Mouse (Mus musculus) lung, embryonic 14.5 days (tissue): ENCODE data around the gene Ttc29. TPM values are rescaled to one million over a fixed set of nuclear protein-coding genes. Genes with fewer than 3 reads are reported as not detected.

ENCODE experiments used
- ATAC-seq: fragments of 200-750 bp; cut with Nextera tagmentation; 2 replicates; pipeline ENCODE4 v1.8.0; 2017; ENCODE audit warnings: mild to moderate bottlenecking, moderate TSS enrichment, moderate library complexity; ENCODE audit not compliant: insufficient read depth
- DNase-seq: peaks from one replicate; pipeline ENCODE4 v3.0.0-alpha.2; 2015
- H3K27ac ChIP-seq: fragments of 300-500 bp; sonication (generic); 2 replicates; pipeline ENCODE4 v1.5.1; 2014; ENCODE audit warnings: low read depth, mild to moderate bottlenecking, moderate library complexity
- H3K27me3 ChIP-seq: fragments of 300-500 bp; sonication (generic); 2 replicates; pipeline ENCODE4 v1.6.1; 2014; ENCODE audit warnings: low read length, control low read depth; ENCODE audit not compliant: insufficient read depth
- H3K36me3 ChIP-seq: fragments of 300-500 bp; sonication (generic); 2 replicates; pipeline ENCODE4 v1.6.1; 2014; ENCODE audit warnings: control low read depth; ENCODE audit not compliant: insufficient read depth
- H3K4me1 ChIP-seq: fragments of 300-500 bp; sonication (generic); 2 replicates; pipeline ENCODE4 v1.6.1; 2014; ENCODE audit warnings: antibody characterized with exemption, control low read depth; ENCODE audit not compliant: insufficient read depth
- H3K4me2 ChIP-seq: fragments of 300-500 bp; sonication (generic); 2 replicates; pipeline ENCODE4 v1.6.1; 2014; ENCODE audit warnings: mild to moderate bottlenecking
- H3K4me3 ChIP-seq: fragments of 300-500 bp; sonication (generic); 2 replicates; pipeline ENCODE4 v1.5.1; 2014; ENCODE audit warnings: low read depth, low read length
- H3K9ac ChIP-seq: fragments of 300-500 bp; sonication (generic); 2 replicates; pipeline ENCODE4 v1.6.1; 2014
- H3K9me3 ChIP-seq: fragments of 300-500 bp; sonication (generic); 2 replicates; pipeline ENCODE4 v1.6.1; 2016; ENCODE audit warnings: low read depth, low read length, control low read depth
- CTCF ChIP-seq: IDR thresholded peaks from 2 replicates; pipeline ENCODE4 v1.5.1; 2016; ENCODE audit warnings: antibody characterized with exemption, low read depth
- WGBS: fragments of 180-500 bp; shearing (Covaris S2); extraction: QIAGEN DNeasy Blood & Tissue Kit; methylation state at CpG from one replicate; pipeline ENCODE4 v1.1.7; 2014; 5-methylcytosine and 5-hydroxymethylcytosine counted together
- polyA plus RNA-seq: library from polyadenylated mRNA; unstranded; fragments of >200 nt; fragmentation: Nextera tagmentation; extraction: Ambion mirVana; gene quantifications from 2 replicates; pipeline ENCODE4 v1.2.1, GENCODE M21; 2014

Gene Ttc29
- polyA plus RNA-seq, 1 experiment from 2014 or later: not detected

DNA sequence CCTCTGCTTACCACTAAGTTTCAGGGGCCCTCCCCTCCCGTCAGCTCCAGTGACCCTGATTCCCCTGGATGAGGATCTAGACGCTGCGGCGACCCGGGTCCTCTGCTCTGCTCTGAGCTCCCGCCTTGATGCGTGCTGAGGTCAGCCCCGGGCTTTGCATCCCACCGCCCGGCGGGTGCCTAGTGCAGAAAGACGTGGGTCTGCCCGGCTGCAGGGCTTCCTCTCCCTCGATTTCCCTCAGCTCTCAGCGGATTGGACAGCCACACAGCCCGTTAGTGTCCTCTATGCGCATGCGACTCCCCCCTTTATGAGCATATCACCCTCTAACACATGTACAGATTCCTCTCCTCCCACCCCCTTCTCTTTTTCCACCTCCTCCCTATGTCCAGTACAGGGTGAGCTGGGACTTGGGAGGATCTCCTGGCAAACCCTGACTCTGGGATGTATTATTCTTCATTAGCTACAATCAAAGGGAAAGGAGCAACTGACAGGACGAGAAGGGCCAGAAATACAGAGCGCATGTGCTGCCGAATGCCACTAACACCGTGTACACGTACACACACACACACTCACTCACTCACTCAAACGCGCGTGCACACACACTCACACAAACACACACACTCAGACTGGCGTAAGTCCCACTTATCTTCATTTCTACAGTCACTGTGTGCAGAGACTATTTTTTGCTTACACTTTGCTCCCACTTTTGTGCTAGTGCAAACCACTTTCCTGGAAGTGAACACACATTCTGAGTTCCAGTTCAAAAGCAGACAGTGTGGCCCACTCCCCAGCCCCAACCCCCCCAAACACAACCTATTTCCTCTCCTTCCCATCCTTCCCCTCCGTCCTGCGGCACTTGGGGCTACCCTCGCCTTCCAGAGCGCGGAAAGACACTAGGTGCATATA lies 224.3 kb downstream of the Ttc29 start:
- H3K4me1 ChIP-seq: no peaks in the 10 kb centered on the region
- peak overlapping the region; percentile 69; the same call in 1 of the 2 replicates for H3K4me2 ChIP-seq
- TF ChIP-seq CTCF: no peak
- no peaks in the 10 kb centered on the region for H3K9me3 ChIP-seq
- no peak for DNase-seq
- H3K4me3 ChIP-seq: peak overlapping the region; percentile 36; the same call in 1 of the 2 replicates
- no peak overlapping the region for H3K27ac ChIP-seq
- no peak overlapping the region for H3K9ac ChIP-seq
- WGBS: 2% methylated on average over 32 of the region's 32 CpGs
- no peak for ATAC-seq
- peaks cover 81% of the 10 kb centered on the region for H3K27me3 ChIP-seq
- no peaks in the 10 kb centered on the region for H3K36me3 ChIP-seq

DNA sequence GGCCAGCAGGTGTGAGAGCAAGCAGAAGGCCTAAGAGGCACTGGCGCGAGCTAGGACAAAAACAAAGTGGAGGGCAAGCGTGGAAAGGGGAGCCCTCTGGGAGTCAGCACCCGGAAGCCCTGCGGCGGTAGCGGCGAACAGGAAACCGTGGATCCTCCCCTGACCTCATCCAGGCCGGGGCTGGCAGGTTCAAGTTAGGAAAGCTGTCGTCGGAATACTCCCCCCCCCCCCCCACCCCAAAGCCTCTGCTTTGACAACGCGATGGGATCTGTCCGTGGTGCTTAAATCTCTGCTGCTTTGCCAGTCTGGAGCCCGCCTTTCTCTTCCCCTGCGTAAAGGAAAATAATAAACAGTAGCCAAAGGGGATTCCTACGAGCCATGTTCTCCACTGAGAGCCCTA lies 225.0 kb downstream of the Ttc29 start:
- H3K9me3 ChIP-seq: no peaks in the 10 kb centered on the region
- no peak overlapping the region for H3K4me3 ChIP-seq
- TF ChIP-seq CTCF: no peak
- H3K4me1 ChIP-seq: no peaks in the 10 kb centered on the region
- H3K36me3 ChIP-seq: no peaks in the 10 kb centered on the region
- H3K9ac ChIP-seq: no peak overlapping the region
- peak; percentile 92 for DNase-seq
- H3K4me2 ChIP-seq: peak overlapping the region; percentile 19; the same call in 1 of the 2 replicates
- WGBS: 2% methylated on average over 18 of the region's 18 CpGs
- H3K27ac ChIP-seq: no peak overlapping the region
- peaks cover 76% of the 10 kb centered on the region for H3K27me3 ChIP-seq
- ATAC-seq: no peak

DNA sequence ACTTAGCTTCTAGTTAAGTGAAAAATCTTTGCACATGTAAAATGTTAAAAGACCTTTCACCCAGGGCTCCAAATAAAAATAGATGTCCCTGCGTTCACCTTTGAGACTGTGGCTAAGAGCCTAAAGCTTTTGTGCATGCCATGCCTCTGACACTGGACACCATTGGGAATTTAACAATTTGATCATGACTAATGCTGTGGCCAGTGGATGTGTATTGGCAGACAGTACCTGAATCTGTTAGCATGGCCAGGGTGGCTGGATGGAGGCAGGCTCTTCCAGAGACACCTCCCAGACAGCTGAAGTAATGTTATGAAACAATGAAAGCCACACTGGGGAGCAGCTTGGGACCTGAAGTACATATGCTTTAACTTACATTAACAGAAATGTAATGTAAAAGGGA lies 229.7 kb downstream of the Ttc29 start:
- Histone ChIP-seq H3K4me2 (no peak overlapping the region), H3K9ac (no peak overlapping the region), H3K9me3 (no peaks in the 10 kb centered on the region), H3K27ac (no peak overlapping the region), H3K27me3 (peaks cover 30% of the 10 kb centered on the region), H3K36me3 (no peaks in the 10 kb centered on the region), H3K4me3 (no peak overlapping the region), H3K4me1 (no peaks in the 10 kb centered on the region)
- ATAC-seq: no peak
- TF ChIP-seq CTCF: no peak
- DNase-seq: no peak
- 76% methylated on average over 1 of the region's 1 CpGs for WGBS

Other genes with a start within 250 kb of the Ttc29 start
- not detected in 2 replicates for gene Pou4f2, start 223.3 kb downstream of the Ttc29 start, polyA plus RNA-seq